Mouse (Mus musculus): Measurements from ENCODE around the gene Gm21767. TPM values are rescaled to one million over a fixed set of nuclear protein-coding genes. Genes with fewer than 3 reads are reported as not detected.
"Not testable (repeated sequence)": the region's sequence is repeated elsewhere in the genome, so short reads cannot be mapped to it uniquely, and the experiment has no call there.

The Gm21767 gene
- not detected for total RNA-seq (2021)
- long read RNA-seq, experiment 1, result 0 reads
- long read RNA-seq, experiment 2, result 0 reads

GRCm38 (mm10) chrY:13941438-13941837 lies at the start of gene Gm21767:
Gm21767 (plus strand) TSS chrY:13941738.
- DNase-seq (ENCODE audit: low spot score in 2 of 2), result not testable (repeated sequence)

Measured in left cerebral cortex, adult 18-20 months (tissue).